Mouse (Mus musculus): ENCODE measurements at regions not wholly inside any gene's neighbourhood (a gene's known extent, or its start where the extent isn't known, plus 50 kb on each side); places are given as distances from the start of the nearest gene placed in this dataset.
"Not testable (repeated sequence)": the region's sequence is repeated elsewhere in the genome, so short reads cannot be mapped to it uniquely, and the experiment has no call there.

DNA sequence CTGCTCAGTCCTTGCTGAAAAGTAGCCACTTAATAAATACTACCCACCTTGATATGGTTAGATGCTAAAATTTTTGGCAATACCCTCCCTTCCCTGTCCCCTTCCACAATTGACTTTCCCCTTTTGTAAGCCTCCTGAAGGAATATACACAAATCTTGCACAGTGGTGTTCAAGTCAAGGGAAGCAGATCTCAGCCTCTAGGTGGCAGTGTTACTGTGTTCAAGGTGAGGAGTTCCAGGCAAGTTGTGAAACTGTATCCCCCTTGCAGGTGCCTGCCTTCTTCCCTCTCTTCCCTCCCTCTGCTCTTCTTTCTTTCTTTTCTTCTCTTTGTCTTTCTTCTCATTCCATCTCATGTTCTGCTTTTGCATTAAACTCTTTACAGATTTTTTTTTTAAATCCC, 239.1 kb downstream of the Sec16b start:
- in situ Hi-C loops (cut with MboI; ENCODE audit: low sequenced_read_pairs), result loop anchor here (25.0 kb wide), 1 partner anchor 917 kb away; no protein-coding TSS in a partner anchor

DNA sequence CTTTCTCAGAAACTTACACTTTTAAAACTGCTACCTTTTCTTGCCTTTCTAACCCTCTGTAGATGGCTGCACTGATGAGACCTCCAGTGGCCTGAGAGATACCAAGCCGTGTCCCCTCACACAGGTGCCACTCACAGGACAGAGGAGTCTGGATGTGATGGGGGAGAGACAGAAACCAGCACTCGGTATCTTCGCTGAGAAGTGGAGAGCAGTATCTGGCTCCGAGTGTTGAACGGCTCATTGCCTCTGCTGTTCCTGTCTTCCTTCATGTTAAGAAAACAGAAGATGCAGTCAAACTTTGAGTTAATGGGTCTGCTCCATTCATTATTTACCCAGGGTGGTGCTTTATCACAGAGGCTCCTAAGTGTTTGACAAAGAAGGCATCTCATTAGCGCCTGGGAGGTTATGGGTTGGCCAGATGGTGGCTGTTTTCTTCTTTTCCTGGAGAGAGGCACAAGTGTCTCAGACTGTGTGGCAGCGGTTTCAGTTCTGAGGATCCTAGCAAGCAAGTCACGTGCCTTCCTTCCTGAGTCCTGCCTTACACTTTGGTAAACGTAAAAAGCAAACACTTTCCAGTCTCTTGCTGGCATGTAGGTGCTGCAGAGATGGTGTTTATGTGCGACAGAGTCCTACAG, 248.6 kb downstream of the Sec16b start:
- in situ Hi-C loops (cut with MboI; ENCODE audit: low sequenced_read_pairs), result no loop called here

DNA sequence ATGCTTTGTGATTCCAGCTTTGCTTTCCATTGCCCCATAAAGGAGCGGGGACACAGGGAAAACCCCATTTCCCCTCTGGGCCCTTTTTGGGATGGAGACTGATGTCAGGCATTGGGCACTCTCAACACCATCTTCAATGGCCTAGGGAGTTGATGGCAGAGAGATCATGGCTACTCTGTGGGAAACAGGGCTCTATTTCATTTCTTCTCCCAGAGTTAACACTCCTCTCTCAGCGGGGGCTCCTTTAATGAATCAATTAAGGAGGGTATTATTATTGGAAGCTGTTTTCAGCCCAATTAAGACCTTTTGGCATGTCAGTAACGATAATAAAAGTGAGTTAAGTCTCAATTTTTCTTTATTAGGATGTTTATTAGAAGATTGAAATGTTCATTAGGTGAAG, 250.4 kb downstream of the Sec16b start:
- in situ Hi-C loops (cut with MboI; ENCODE audit: low sequenced_read_pairs), result no loop called here

DNA sequence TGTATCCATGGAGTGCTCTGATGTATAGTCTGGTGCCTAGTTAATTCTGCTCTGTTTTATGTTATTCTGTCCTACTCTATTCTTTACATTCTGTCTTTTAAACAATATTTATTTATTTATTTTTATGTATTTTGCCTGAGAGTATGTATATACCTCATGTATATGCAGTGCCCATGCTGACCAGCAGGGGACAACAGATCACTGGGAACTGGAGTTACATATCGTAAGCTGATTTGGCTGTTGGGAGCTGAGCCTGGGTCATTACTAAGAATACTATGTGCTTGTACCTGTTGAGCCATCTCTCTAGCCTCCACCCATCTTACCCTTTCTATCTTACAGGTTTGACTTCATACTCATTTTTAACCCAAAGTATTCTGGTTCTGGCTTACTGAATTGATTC, 251.8 kb downstream of the Sec16b start:
- in situ Hi-C loops (cut with MboI; ENCODE audit: low sequenced_read_pairs), result no loop called here

DNA sequence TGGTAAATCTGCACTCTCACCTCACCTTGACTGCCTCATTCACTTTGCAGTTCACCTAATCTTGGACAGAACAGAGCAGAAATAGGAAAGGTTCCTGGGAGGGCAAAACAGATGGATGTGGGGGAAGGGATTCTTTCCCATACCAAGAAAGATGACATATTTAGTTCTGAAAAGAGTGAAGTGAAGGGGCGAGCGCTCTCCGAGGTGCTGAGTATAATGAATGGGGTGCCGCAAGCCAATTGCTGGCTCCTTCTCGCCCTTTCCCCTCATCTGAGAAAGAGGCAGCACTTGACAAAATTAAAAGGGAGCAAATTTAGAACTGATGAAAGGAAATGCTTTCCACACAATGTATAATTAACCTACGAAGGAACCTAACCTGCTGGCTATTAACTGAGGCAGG, 261.7 kb downstream of the Sec16b start:
- in situ Hi-C loops (cut with MboI; ENCODE audit: low sequenced_read_pairs), result no loop called here

DNA sequence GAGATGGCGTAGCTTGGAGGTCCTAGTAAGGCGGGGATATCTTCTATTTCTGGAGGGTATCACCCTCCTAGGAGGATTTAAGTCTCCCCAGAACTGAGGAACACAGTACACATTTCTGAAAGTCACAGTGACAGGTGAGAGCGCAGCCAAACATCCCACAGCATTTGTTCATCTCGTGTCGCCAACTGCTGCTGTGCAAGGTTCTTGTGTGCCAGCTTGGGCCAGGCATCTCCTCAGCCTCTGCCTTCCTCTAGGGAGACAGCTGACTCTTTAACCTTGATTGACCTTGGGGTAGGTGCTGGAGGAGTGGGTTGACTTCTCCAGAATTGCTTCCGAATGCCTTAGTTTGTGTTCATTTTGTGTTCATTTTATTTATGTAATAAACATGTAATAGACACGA, 291.2 kb downstream of the Sec16b start:
- in situ Hi-C loops (cut with MboI; ENCODE audit: low sequenced_read_pairs), result no loop called here

DNA sequence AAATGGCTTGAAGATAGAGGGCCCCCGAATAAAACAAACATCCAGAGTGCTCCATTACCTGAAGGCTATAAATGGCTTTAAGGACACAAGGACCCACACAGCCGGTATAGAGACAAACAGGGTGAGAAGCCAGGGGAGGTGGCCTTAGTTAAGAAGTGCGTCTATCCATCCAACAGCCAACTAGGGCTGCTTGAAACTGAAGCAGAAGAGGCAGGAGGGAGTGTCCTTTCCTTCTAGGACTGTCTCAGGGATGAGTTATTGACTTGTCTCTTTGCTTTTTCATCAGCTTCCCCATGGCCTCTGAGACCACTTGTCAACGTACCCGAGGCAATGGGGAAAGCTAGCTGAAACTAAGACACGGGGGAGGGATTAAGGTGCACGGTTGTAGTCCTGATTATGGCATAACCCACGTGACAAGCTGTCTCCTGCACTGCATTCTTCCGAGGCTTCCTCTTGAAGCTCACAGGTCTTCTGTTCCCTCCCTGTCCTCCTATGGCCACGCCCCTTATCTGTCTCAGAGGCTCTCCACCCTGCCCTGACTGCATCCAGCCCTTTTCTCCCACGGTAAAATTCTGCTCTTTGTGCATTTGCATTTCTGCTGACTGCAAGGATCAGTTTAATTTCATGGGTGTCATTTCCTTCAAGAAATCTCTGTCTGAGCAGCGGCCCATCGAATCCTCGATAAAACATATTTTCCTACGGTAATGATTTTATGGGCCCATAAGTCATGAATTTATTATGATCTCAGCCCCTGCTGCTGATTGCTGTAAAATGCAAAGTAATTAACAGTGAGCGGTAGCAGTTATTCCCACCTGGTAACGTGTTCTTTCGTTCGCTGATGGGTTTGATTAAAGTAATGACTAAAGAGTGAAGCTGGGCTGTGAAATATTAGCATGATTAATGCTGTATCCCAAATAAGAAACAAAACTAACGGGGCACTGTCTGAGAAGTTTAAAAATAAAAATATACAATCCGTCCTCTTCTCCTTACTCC, 292.3 kb downstream of the Sec16b start:
- in situ Hi-C loops (cut with MboI; ENCODE audit: low sequenced_read_pairs), result no loop called here

DNA sequence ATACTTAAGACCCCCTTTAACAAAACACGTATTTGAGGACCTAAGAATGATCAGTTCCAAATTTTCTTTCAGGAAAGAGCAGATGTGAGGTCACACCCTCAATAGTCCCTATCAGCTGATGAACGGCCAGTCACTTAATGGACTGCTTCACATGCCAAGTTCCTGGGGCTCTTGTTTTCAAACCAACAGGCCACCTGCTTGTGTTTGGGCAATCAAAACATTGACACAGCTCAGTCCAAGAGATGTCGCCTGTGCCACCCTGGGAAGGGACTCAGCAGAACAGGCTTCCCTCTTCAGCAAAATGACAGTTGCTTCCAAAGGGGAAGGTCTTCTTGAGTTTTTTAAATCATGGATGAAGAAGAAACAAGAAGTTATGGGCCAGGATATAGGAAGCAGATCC, 294.6 kb downstream of the Sec16b start:
- in situ Hi-C loops (cut with MboI; ENCODE audit: low sequenced_read_pairs), result no loop called here

DNA sequence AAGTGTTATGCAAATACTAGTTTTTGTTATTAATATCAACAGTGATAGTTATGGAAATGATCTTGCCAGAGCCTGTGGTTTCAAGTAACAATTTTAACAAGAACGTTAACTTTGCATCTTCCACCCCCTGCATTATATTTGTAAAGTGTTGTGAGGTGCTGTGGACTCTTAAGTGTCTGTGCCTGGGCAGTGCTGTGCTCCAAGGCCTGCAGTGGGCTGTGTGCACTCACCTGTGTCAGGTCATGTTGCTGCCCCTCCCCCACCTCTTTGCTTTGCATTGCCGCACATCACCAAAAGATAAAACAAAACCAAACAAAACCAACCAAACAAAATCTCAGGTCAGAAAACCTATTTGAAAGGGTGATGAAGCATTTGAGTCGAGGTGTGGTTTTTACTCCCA, 297.7 kb downstream of the Sec16b start:
- in situ Hi-C loops (cut with MboI; ENCODE audit: low sequenced_read_pairs), result no loop called here

DNA sequence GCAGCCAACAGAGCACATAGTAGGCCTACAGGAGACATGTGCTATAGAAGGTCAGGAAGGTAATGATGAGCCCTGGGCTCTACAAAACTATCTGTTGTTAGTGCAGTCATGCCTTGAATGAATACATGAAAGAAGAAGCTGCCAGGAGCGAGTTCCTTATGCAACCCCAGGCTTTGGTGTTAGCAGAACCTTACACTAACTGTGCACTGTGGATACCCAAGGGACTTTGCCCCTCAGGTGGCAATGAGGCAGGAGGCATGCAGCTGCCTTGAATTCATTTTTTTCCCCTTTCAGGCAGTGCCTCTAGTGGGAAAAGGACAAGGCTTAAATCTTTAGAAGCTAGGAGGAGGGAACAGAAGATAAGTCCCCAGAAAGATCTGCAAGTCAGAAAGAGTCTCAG, 299.8 kb downstream of the Sec16b start:
- in situ Hi-C loops (cut with MboI; ENCODE audit: low sequenced_read_pairs), result no loop called here

DNA sequence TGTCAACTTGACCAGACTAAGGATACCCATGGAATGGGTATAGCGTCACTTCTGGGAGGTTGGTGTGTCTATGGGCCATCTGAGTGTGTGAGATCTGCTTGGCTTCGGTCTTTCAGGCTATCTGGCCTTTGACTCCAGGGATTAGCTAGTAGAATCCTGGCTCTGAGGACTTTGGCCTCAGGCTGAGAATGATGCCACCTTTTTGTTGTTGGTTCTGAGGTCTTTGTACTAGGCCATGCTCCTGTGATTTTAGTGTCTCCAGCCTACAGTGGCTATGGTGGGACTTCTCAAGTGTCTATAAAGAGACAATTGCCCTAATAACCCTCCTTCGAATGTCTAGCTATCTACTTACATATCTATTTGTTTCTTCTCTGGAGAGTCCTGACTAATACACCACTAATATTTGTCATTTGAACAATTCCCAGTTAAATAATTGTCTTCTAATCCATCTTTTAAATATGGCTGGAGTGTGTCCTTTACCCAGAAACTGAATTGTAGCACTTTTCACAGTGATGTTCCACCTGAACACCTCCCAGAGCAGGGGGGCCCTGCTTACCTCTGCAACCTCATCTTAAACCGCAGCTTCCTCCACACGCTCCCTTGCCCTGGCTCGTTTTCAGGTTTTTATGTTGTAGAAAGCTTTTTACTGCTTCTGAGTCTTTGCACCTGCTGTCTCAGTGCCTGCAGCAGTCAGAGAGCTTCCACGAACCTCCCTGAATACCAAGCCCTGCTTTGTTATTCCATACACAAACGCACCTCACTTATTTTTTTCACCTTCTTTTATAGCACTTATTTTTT, 303.3 kb downstream of the Sec16b start:
- in situ Hi-C loops (cut with MboI; ENCODE audit: low sequenced_read_pairs), result no loop called here

DNA sequence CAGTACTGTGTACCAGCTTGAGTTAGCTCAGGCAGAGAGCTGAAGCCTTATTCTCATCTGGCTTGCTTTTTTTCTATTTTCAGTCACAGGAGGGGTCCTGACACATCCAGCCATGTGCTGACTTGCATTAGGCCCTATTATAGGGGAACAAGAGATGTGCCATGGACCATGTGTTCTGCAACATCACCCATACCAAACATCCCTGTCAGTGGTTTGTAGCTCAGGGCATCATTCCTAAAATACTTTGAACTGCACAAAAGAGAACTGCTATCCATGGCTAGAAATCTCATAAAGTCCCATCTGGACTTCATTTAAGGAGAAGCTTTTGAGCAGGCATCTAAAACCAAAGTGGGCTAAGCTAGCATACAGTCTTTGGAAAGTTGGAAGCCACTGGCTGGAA, 304.1 kb downstream of the Sec16b start:
- in situ Hi-C loops (cut with MboI; ENCODE audit: low sequenced_read_pairs), result no loop called here

DNA sequence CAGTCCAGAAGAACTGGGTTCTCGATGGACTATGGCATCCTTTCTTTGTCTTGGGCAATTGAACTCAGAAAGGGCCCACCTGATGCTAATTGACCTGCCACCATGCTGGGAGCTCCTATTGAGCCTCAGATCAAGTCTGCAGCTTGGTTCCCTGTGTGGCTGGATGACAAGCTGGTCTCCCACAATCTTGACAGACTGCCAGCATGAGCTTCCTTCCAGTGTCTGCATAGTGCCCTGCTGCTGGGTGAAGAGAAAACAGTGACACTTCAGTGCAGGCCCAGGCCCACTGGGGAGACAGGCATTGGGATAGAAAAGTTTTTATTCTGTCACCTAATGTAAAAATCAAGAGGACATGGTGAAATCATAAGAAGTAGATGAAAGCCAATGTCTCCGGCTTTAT, 321.4 kb downstream of the Sec16b start:
- in situ Hi-C loops (cut with MboI; ENCODE audit: low sequenced_read_pairs), result no loop called here

DNA sequence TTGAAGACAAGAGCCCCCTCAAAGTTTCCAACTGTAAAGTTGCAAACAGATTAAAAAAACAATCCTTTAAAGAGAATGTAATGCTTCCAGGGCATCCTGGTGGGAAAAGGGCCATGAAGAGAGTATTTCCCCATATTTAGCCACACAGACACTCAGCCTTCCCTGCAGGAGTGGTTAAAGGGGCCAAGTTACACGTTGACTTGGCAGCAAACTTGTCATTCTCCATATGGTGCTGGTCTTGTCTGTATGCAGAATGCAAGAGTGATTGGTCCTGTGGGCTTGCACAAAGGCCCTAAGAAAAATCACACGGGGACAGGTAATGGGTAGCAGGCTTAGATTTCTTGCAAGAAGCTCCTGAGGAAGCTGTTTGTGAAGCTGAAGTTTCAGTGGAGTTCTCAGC, 325.0 kb downstream of the Sec16b start:
- in situ Hi-C loops (cut with MboI; ENCODE audit: low sequenced_read_pairs), result no loop called here

DNA sequence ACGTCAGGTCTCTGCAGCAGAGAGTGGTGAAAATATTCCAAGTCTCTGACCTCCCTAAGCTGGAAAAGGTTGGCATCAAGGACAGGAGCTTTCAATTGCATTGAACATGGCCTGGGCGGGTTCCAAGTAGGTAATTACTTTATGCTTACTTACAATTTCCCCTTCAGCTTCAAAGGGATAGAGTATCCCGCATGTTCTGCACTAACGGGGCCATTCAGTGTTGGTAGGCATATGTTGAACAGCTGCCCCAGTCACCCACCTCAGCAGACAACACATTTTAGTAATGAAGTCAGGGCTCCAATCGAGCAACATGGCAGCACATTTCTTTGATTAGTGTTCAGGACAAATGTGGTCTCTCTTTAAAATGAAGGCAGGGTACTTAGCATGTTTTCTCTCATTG, 366.2 kb downstream of the Sec16b start:
- in situ Hi-C loops (cut with MboI; ENCODE audit: low sequenced_read_pairs), result no loop called here

DNA sequence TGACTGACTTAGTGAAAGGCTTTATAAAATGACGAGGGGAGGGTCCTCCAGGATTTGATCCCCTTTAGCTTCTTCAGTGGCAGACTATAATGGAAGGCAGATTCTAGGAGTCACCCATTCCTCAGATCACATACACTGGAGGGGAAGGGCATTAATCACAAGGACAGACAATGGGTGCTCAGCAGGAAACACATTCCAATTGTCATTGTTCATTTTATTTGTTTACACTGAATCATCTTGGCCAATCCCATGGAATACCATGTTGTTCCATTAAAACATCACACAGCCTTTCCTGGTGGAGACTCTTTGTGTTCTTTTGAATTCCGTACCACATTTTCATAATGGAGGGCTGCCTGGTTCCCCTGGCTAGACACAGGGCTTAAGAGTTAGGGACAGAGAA, 368.5 kb downstream of the Sec16b start:
- in situ Hi-C loops (cut with MboI; ENCODE audit: low sequenced_read_pairs), result no loop called here

DNA sequence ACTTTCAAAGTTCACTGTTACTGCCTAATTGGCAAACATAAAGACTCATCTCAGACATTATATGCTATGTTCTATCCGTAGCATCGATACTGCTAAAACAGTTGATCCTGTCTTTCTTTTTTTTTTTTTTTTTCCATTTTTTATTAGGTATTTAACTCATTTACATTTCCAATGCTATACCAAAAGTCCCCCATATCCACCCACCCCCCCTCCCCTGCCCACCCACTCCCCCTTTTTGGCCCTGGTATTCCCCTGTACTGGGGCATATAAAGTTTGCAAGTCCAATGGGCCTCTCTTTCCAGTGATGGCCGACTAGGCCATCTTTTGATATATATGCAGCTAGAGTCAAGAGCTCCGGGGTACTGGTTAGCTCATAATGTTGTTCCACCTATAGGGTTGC, 370.6 kb downstream of the Sec16b start:
- in situ Hi-C loops (cut with MboI; ENCODE audit: low sequenced_read_pairs), result not testable (repeated sequence)

DNA sequence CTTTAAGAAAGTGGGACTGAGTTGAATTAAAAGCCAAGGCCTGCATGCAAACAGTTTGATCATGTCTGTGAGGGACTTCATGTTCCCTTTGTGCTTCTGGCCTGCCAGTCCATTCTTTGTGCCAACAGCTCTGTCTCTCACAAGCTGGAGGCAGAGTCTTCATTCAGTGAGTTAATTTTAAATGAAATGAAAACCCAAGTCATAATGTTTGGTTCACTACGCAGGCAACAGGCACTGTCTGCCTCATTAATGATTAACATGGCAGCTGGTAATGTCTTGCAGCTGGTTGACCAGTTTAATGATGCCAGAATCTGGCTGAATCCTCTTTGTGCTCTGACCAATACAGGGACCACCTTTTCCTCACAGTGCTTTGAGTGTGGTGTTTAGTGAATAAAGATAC, 380.6 kb downstream of the Sec16b start:
- in situ Hi-C loops (cut with MboI; ENCODE audit: low sequenced_read_pairs), result no loop called here

DNA sequence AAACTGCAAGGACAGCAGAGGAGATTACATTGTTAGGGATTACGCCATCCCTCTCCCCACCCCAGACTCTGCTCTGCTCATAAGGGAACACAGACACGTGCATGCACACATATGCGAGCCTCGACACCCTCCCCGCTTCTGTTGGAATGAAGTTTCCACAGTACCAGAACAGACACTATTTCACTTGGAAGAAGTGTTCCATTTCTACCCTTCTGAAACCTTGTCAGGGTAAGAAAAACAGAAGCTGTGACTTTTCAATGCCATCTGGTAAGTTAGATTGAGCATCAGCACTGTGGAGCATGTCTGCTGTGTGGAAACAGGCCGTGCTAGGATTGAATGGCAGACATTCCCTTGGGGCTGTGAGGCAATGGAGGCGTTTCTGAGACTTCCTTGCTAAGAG, 382.0 kb downstream of the Sec16b start:
- in situ Hi-C loops (cut with MboI; ENCODE audit: low sequenced_read_pairs), result no loop called here

DNA sequence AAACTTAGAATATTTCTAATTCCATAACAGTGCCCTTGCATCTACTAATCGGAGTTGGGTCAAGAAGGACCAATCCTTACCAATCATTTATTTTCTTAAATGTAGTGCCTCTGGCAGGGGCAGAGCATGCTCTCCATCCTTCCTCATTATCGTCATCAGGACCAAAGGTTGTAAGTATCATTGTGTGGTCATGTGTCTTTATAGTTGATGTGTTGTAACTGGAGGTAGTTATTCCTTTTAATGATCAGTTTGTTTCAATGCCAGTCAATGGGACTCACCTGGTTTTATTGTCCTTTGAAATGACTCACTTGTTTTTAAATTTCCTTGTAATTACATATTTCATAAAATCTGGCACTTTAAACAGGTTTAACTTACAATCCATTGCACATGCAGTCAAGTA, 399.6 kb downstream of the Sec16b start:
- in situ Hi-C loops (cut with MboI; ENCODE audit: low sequenced_read_pairs), result no loop called here

DNA sequence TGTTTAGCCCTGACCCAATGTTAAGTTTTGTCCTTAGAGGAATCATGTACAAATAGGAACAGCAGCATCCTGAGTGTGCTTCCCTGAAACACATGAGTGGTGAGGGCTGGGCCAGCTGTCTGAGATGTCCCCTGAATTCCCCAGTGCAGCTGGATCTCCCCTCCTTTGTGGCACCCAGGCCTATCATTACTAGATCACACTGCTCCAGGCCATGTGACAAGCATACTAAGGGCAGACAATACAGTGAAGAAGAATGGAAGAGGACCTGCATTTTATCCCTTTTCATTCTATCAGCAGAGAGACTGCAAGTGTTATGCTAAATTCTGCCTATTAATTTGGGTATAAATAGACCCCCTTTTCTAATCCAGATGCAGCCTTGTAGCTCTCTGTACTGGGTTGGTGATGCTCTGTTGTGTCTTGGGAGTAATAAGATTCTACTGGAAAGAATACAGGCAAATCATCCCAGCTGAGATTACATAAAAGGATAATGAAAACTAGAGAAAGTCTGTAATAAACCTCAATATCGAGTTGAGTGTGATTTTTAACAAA, 418.3 kb downstream of the Brinp2 start:
- in situ Hi-C loops (cut with MboI; ENCODE audit: low sequenced_read_pairs), result no loop called here

Data from CH12F3 (cell line).